Mouse (Mus musculus): ENCODE results near the gene Pik3r4. TPM values are rescaled to one million over a fixed set of nuclear protein-coding genes. Genes with fewer than 3 reads are reported as not detected.
A peak's percentile ranks its signal among the peaks of the same experiment; 100 is the strongest.

Pik3r4 gene
- total and polyA plus RNA-seq, 3 experiments, result 29.2 to 36.6 (median 36.1) TPM

DNA sequence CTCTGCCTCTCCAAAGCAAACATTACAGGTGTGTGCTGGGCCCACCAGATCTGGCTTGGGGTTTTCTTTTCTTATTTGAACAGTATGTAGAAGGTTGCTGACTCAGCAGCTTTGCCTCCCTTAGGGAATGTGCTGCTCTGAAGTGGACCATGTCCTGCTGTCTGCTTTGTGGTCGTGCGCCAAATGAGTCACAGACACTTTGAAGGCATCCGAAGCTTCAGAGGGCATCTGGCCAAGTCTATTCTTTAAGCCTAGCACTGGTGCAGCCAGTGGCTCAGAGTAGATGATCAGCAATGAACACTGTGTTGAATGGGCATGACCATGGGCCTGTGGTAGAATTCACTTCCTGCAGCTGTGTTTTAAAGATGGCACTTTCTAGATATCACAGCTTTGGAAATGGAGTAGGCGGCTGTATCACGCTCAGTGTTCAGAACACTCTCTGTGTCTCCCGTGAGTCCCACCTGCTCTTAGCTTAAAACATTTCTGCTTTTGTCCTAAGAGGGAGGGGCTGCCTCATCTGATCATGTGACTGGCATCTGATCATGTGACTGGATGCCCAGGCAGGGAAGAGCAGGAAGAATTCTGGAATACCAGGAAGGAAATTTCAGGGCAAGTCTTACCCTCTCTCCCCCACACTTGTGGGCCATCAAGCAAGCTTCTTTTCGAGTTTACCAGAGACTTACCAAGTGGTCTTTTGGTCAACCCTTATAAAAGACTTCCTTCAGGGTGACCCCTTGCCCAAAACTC, 54.2 kb downstream of the Pik3r4 start:
- peak; percentile 62 for DNase-seq

DNA sequence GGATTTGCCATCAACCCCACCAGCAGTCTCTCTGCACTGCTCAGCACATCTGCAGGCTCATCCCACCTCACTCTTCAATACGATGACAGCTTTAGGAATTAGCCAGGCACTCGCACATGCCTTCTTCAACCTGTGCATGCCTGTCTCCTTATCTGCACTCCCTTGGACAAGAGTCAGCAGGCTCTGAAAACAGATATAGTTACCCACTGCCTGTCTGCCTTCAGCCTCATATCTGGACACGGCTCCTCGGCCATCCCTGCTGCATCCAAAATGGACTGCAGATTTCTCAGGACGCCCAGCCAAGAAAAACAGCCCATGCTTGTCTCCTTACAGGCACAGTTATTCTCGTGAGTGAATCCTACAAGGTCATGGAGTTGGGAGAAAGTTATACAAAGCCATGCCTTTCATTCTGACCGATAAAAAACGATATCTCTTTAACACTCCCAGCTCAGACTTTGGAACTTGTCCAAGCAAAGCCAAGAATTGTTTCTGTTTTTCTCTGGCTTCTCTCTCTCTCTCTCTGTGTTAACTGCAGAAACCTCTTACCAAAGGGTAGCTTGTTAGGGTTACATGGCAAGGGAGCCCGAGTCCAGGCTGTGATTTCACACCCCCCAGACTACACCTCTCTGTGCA, 55.1 kb downstream of the Pik3r4 start:
- DNase-seq, result peak; percentile 31

DNA sequence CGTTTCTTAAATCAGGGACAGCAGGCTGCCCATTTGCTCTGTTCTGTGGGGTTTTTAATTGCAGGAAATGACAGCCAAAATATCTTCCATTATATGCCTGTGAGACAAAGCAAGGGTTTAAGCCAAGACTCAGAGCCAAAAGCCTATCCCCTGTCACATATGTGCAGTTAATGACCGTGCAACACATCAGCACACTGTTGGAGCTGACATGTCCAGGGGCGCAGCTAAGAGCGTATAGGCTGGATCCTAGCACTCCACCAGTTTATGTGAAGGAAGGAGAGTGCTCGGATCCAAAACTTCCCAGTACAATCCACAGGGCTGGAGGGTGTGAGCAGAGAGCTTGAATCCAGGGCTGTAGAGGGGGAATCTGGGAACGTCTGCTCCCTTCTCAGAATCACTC, 57.9 kb downstream of the Pik3r4 start:
- no peak for DNase-seq

DNA sequence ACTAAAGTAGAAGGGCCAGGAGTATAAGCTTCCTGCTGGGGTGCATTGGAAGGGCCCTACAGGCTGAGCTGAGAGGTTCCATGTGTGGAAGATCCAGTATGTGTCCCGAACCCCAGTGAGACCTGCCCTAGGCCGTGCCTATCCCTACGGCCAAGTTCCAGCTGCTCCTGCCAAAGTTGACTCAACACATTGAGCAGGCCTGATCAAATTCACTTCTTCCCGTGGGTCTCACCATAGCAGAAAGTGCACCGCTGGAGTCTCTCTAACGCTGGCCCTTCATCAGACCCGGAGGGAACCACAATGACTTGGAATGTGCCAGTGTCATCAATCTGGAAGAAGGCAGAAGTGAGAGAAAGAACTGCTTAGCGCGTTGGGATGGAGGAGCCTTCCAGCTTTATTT, 59.2 kb downstream of the Pik3r4 start:
- DNase-seq, result no peak

DNA sequence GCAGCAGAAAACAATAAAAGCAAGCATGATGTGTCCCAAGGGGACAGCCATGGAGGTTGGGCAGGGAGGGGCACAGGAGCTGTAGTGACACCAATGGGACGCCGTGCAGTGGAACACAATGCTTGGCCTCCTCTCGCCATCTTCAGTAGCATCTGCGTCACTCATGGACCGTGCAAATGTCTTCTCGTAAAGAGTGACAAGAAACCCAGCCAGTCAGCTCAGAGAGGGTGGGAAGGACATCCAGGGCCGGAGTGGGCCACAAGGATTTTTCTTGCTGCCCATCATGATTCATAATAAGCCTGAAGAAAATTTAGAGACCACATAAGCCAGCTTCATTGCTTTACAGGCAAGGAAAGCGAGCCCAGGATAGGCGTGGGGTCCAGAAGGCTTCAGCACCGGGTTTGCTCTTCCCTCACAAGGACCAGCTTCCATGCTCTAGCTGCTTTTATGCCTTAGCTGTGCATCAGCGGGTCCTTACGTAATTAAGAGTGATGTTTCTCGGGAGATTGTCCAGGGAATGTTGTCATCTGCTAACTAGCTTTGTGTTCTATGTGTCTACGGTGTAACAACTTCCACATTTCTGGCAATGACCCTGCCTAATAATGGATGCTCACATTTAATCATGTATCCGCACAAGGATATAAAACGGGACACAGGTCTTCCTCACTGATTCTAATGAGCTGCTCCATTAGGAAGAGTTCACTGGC, 61.6 kb downstream of the Pik3r4 start:
- no peak for DNase-seq

DNA sequence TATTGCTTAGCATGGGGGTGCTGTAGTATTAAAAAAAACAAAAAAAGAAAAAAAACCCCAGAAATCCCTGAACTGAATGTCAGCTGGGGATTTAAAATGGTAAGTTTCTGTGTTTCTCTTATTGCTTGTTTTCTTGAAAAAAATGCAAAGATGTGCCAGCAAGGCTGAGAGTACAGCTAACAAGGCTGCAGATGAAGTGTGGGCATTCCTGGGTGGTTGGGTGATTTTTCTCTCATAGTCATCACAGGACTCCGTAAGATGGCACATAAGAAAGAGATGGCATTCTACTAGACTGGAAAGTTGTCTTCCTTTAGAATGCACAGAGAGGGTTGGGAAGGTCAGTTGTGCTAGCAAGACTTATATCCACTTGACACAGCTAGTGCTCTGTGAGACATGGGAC, 62.2 kb downstream of the Pik3r4 start:
- DNase-seq, result no peak

DNA sequence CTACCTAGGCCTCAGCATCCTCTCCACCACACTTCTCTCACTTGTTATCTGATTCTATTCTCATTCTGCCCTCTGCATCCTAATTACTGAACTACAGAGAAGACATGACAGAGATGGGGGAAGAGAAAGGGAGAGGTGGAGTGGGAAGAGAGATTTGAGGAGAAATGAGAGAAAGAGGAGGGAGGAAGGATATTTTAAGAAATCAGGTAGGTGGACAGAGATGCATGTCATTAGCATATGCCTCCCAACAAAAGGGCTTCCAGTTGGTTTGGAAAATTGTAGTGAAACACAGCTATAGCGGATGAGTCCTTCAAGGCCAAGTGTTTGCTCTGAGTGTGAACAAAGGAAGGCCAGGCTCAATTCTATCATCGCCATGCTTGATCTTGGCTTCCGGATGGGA, 69.3 kb downstream of the Pik3r4 start:
- DNase-seq, result no peak

DNA sequence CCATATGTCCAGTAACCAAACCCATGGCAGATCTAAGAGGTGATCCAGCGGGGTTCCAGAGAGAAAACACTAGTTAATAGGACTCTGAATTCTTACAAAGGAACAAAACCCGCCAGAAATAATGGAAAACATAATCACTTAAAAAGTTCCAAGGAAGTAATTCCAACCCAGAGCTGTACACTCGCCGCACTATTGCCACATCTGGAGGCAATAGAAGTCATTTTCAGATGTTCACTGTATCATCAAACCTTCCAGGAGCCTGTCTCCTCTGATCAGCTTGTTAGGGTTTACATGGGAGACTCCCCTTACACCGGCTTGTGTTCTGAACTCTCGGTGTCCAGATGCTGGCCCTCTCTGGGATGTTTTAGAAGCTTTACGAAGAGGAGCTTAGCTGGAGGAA, 76.6 kb downstream of the Pik3r4 start:
- no peak for DNase-seq

DNA sequence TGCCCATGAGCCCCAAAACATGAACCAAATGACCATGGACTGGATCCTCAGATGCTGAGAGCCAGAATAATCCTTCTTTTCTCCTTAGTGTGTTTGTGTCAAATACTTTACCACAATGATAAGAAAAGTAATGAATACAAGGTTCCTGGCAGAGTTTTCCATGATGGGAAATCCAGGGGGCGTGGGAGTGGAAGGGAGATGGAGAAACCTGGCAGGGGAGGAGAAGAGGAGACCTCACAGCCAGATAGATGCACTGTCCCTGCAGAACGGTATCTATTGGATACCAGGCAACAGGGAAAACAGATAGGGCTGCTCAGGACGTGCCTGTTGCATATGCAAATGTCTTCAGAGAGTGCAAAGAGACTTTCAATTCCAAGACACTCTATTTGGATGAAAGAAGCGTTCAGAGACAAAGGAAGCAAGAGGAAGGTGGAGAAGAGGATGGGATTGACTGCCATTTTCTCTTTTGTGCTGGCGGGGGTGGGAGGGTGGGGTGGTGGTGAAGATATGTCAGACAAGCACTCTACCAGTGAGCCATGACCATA, 77.1 kb downstream of the Pik3r4 start:
- no peak for DNase-seq

DNA sequence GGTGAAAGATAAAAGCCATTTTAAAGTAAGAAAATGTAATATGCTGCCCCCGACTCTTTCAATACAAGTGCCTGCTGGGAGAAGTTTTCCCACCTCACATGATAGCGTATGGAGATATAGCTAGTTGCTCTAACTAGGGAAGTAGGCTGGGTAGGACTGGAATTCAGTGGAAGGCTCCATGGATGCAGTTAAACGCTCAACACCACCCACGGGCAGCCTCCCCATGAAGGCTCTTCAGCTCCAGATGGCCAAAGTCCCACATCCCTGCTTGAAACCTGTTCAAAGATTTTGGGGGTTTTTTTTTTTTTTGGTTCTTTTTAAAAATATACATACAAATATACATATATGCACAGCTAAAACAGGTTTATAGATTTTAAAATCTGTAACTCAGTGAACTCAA, 77.7 kb downstream of the Pik3r4 start:
- no peak for DNase-seq

DNA sequence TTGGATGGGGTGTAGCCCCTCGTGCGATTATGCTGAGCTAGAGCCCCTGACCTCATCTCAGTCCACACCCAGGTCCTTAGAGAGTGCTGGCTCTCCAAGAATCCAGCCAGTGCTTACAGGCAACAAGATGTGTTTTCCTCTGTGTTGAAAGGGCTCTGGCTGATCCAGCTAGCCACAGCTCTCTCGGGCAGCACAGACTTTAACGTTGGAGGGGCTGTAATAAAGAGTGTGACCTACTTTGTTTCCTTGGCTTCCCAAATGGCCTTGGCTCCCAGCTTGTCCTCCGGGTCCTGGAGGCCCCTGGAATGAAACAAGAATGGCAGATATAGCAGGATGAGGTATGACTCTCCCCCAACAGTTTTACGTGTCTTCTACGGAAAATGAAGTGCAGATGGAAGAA, 89.2 kb downstream of the Pik3r4 start:
- DNase-seq, result no peak

DNA sequence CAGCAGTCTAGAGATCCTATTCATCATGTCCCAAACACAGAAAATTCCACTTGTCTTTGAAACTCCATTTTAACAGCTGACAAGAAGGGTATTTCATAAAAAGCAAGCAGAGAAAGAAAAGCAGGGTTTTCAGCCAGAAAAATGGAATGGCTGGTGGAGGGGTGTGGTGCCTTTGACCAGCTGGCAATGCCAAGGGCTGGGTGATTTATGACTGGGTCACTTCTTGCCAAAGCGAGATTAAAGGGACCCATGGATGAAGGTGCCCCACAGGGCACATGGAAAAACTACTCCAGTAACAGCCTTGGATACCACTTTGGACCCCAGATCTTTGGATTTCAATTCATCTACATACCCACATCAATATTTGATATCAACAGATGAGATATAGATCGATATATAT, 91.9 kb downstream of the Pik3r4 start:
- peak; percentile 60 for DNase-seq

DNA sequence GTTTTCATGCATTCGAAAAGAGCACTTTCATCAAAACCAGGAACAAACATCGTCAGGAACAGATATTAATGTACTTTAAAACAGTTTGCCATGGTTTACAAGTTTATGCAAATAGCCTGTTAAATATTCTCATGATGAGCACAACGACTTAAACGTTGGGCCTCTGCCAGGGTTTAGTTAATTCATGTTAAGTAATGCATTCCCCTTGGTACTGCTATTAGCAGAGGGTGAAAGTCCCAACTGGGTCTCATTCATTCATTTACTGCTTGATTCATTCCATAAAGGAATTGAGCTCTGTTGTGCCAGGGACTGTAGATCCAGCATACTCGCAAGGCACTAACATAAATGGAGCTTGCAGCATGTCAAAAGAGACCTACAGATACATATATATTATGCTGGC, 92.4 kb downstream of the Pik3r4 start:
- no peak for DNase-seq

Other genes with a start within 250 kb of the Pik3r4 start
- gene Aste1, start 247.6 kb upstream of the Pik3r4 start, total RNA-seq (2021), result 10 to 100 TPM; 10.7 to 13.6 TPM
- gene Aste1, start 247.6 kb upstream of the Pik3r4 start, polyA plus RNA-seq (2012; rRNA removed), result 2.8 and 3.0 TPM in 2 replicates
- under 1 TPM; 0.14 to 0.24 TPM for gene Nek11, start 247.5 kb upstream of the Pik3r4 start, total RNA-seq (2021)
- gene Nek11, start 247.5 kb upstream of the Pik3r4 start, polyA plus RNA-seq (2012; rRNA removed), result 0.03 TPM in 1 of 2 replicates, not detected in the other
- gene Atp2c1, start 115.7 kb upstream of the Pik3r4 start, total RNA-seq (2021), result 10 to 100 TPM; 85.5 to 90.5 TPM
- gene Atp2c1, start 115.7 kb upstream of the Pik3r4 start, polyA plus RNA-seq (2012; rRNA removed), result 53.6 and 54.5 TPM in 2 replicates
- gene Col6a6, start 185.2 kb downstream of the Pik3r4 start, total RNA-seq (2021), result 1 to 10 TPM; 1.1 to 2.1 TPM
- gene Col6a6, start 185.2 kb downstream of the Pik3r4 start, polyA plus RNA-seq (2012; rRNA removed), result 0.25 and 0.26 TPM in 2 replicates

Measured in adrenal gland, adult 2 months (tissue).